Mouse (Mus musculus) limb, embryonic 14.5 days (tissue): ENCODE measurements around the gene Jak2. TPM values are rescaled to one million over a fixed set of nuclear protein-coding genes. Genes with fewer than 3 reads are reported as not detected.

Experiments used
- ATAC-seq: fragments of 200-750 bp; cut with Nextera tagmentation; 2 replicates; pipeline ENCODE4 v1.8.0; 2017; ENCODE audit warnings: low read depth, moderate number of reproducible peaks, moderate TSS enrichment; ENCODE audit not compliant: low FRiP score
- DNase-seq: peaks from one replicate; pipeline ENCODE4 v3.0.0-alpha.2; 2015; ENCODE audit warnings: low spot score
- H3K27ac ChIP-seq: fragments of 300-500 bp; sonication (generic); replicated peaks from 2 replicates; pipeline ENCODE4 v1.5.1; 2014; ENCODE audit warnings: low read depth, mild to moderate bottlenecking, low read length, moderate library complexity, mixed read lengths
- H3K27me3 ChIP-seq: fragments of 300-500 bp; sonication (generic); 2 replicates; pipeline ENCODE4 v1.6.1; 2014; ENCODE audit warnings: low read length, mixed read lengths; ENCODE audit not compliant: control insufficient read depth, insufficient read depth
- H3K36me3 ChIP-seq: fragments of 300-500 bp; sonication (generic); 2 replicates; pipeline ENCODE4 v1.6.1; 2014; ENCODE audit warnings: mild to moderate bottlenecking, low read length, moderate library complexity, mixed read lengths; ENCODE audit not compliant: control insufficient read depth, insufficient read depth
- H3K4me1 ChIP-seq: fragments of 300-500 bp; sonication (generic); 2 replicates; pipeline ENCODE4 v1.6.1; 2014; ENCODE audit warnings: antibody characterized with exemption, low read length, mixed read lengths; ENCODE audit not compliant: control insufficient read depth, insufficient read depth
- H3K4me2 ChIP-seq: fragments of 300-500 bp; sonication (generic); replicated peaks from 2 replicates; pipeline ENCODE4 v1.6.1; 2014; ENCODE audit warnings: low read depth, mild to moderate bottlenecking, low read length, moderate library complexity; ENCODE audit not compliant: severe bottlenecking
- H3K4me3 ChIP-seq: fragments of 300-500 bp; sonication (generic); replicated peaks from 2 replicates; pipeline ENCODE4 v1.5.1; 2014; ENCODE audit warnings: low read length
- H3K9ac ChIP-seq: fragments of 300-500 bp; sonication (generic); 2 replicates; pipeline ENCODE4 v1.6.1; 2014; ENCODE audit warnings: mild to moderate bottlenecking, low read depth, low read length, moderate library complexity; ENCODE audit not compliant: severe bottlenecking
- H3K9me3 ChIP-seq: fragments of 300-500 bp; sonication (generic); 2 replicates; pipeline ENCODE4 v1.6.1; 2016; ENCODE audit warnings: low read length; ENCODE audit not compliant: control insufficient read depth
- POLR2A ChIP-seq: fragments of 200-500 bp; IDR thresholded peaks from 2 replicates; pipeline ENCODE4 v1.8.0; 2012; ENCODE audit warnings: inconsistent platforms, mild to moderate bottlenecking, moderate library complexity, borderline replicate concordance; ENCODE audit not compliant: insufficient read depth, insufficient read length; ENCODE audit errors: extremely low read depth
- WGBS: fragments of 180-500 bp; shearing (Covaris S2); extraction: QIAGEN DNeasy Blood & Tissue Kit; methylation state at CpG from one replicate; pipeline ENCODE4 v1.1.7; 2014; 5-methylcytosine and 5-hydroxymethylcytosine counted together
- polyA plus RNA-seq, 2 experiments: library from polyadenylated mRNA; depleted of rRNA in 1 of 2; stranded (reverse) in 1 of 2; unstranded in 1 of 2; fragments of >200 nt; fragmentation: Nextera tagmentation in 1 of 2; extraction: Ambion mirVana in 1 of 2; gene quantifications; 2 replicates each; pipeline versions ENCODE4 v1.2.1 to v1.2.3; 2012 to 2014

The Jak2 gene
- polyA plus RNA-seq, 2 experiments: 15.2 to 15.7 TPM

DNA sequence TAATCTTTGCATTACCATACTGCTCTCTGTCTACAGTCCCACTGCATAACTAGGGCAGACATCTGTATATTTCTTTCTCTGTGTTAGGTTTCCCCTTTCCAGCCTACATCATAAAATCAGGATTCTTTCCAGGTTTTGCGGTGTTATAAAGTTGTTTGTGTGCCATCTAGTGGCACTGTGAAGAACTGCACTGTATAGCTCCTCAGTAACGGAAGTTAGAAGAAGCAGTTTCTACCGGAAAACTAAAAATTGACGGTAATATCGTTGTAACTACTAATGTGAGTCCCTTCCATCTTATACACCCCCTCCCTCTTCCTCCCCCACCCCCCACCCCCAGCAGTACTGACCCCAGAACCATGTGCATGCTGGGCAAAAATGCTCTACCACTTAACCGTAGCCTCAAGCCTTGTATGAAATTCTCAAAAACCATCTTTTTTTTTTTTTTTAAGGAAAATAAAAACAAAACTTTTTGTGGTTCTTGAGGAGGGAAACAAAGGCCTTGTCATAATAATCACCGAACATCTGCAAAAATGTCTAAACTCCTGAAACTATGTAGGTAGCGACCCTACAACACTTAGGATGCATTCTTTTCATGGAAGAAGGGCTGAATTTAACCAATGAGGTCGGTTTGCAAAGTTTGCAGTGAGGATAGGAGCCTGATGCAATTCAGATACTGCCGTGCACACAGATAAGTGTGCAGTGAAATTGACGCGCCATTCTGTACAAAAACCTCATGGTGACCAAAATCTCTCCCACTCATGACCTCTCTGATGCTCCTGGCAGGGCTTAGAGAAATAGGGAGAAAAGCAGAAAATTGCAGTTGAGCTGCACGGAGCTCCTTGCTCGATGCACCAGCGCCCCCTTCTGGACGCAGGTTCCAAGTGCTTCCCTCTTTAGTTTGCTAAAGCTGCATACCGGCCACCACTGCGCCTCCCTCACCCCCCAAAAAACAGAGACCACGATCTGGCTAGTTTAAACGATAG lies 103.6 kb downstream of the Jak2 start:
- H3K9me3 ChIP-seq: no peaks in the 10 kb centered on the region
- peak overlapping the region; percentile 21; the same call in 1 of the 2 replicates for H3K9ac ChIP-seq
- peak; percentile 79 for ATAC-seq
- no peaks in the 10 kb centered on the region for H3K27me3 ChIP-seq
- TF ChIP-seq POLR2A: no peak
- H3K27ac ChIP-seq: no peak overlapping the region
- H3K4me2 ChIP-seq: peak overlapping the region; percentile 67
- H3K4me3 ChIP-seq: peak overlapping the region; percentile 28
- WGBS: 5% methylated on average over 20 of the region's 20 CpGs
- no peaks in the 10 kb centered on the region for H3K4me1 ChIP-seq
- no peaks in the 10 kb centered on the region; the same call in 1 of the 2 replicates for H3K36me3 ChIP-seq
- peak; percentile 95 for DNase-seq

DNA sequence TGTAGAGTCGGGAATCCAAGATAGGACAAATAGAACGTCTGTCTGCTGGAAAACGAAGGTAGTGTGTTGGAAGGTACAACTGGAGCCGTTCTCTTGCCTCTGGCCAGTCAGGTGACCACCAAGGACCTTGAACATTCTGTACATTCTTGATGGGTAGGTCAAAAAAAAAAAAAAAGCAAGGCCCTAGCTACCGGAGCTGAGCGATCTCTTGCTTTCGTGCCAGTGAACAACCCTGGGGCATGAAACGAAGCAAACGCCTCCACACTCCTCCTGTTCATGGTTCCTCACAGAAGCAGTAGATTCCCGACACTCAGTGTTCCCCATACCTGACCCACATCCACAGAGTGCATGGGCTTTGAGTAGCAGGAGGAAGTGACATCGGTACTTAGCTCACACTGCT lies 104.7 kb downstream of the Jak2 start:
- H3K4me1 ChIP-seq: 0 out of 2 replicates have a peak, but pooled peaks cover 3% of the 10 kb centered on the region
- H3K27me3 ChIP-seq: no peaks in the 10 kb centered on the region
- WGBS: 84% methylated on average over 11 of the region's 11 CpGs
- no peak overlapping the region for H3K9ac ChIP-seq
- no peak overlapping the region for H3K4me3 ChIP-seq
- no peak for DNase-seq
- H3K4me2 ChIP-seq: no peak overlapping the region
- no peak overlapping the region for H3K27ac ChIP-seq
- no peaks in the 10 kb centered on the region for H3K9me3 ChIP-seq
- no peak for ATAC-seq
- no peaks in the 10 kb centered on the region; the same call in 1 of the 2 replicates for H3K36me3 ChIP-seq
- no peak for TF ChIP-seq POLR2A

DNA sequence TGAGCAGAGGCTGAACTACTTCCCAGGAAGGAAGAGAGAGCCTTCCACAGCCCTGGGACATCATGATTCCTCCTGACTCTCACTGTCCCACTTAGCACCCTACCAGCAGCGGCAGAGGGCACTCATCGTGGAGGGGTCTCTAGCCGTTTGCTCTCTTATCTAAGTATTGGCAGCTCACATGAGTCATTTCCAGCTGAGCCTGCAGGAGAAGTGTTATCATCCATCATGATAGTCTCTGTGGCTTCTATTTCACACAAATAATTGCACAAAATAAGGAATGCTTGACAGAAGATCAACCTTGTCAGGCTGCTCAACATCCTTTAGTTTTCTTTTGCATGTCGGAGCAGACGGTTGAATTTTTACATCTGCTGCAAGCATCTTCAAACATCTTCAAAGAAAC lies 108.6 kb downstream of the Jak2 start:
- ATAC-seq: no peak
- DNase-seq: no peak
- no peak for TF ChIP-seq POLR2A
- WGBS: 75% methylated on average over 5 of the region's 5 CpGs
- no peaks in the 10 kb centered on the region for H3K9me3 ChIP-seq
- no peaks in the 10 kb centered on the region for H3K27me3 ChIP-seq
- H3K4me2 ChIP-seq: no peak overlapping the region
- no peaks in the 10 kb centered on the region; the same call in 1 of the 2 replicates for H3K36me3 ChIP-seq
- H3K27ac ChIP-seq: no peak overlapping the region
- no peak overlapping the region for H3K4me3 ChIP-seq
- 0 out of 2 replicates have a peak, but pooled peaks cover 5% of the 10 kb centered on the region for H3K4me1 ChIP-seq
- H3K9ac ChIP-seq: no peak overlapping the region

DNA sequence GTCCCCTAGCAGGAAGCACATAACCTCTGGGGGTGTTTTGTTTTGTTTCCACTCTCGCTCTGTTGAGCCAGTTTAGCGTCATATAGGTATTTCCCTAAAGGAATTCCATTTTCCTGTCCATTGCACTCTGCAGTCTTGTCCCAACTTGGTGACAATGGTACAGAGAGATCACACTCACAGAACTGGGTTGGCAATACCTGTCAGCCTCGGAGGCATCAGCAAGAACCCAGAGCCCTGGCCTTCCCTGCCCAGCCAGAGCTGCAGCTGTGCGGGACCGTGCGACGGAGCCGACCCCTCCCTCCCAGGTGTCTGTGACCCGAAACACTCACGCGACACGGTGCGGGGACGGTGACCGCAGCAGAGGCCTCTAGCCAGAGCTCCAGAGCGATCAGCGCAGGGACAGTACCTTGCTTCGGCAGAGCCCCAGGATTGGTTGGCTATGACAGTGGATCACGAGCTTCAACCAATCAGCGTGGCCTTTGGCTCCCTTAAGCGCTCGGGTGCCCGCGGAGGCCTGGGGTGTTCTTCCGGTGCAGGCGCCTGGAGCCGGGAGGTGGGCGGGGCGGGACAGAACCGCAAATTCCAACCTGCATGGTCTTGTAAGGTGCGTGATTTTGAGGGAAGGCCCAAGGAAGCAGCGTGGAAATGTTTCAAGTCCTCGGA lies 110.0 kb downstream of the Jak2 start:
- Histone ChIP-seq H3K36me3 (no peaks in the 10 kb centered on the region; the same call in 1 of the 2 replicates), H3K4me3 (peak overlapping the region; percentile 55), H3K4me1 (0 out of 2 replicates have a peak, but pooled peaks cover 5% of the 10 kb centered on the region), H3K4me2 (peak overlapping the region; percentile 83), H3K27ac (no peak overlapping the region), H3K9ac (peak overlapping the region; percentile 61), H3K9me3 (no peaks in the 10 kb centered on the region), H3K27me3 (no peaks in the 10 kb centered on the region)
- 3% methylated on average over 33 of the region's 33 CpGs for WGBS
- no peak for TF ChIP-seq POLR2A
- peak; percentile 99 for ATAC-seq
- peak; percentile 94 for DNase-seq
